Mouse (Mus musculus) C2C12 (cell line): ENCODE measurements around the gene 4833439L19Rik. TPM values are rescaled to one million over a fixed set of nuclear protein-coding genes. Genes with fewer than 3 reads are reported as not detected.

Source experiments
- H3K27me3 ChIP-seq: one replicate; pipeline ENCODE4 v1.6.1; 2011; ENCODE audit not compliant: control insufficient read depth, insufficient read depth, insufficient read length
- H3K36me3 ChIP-seq: one replicate; pipeline ENCODE4 v1.6.1; 2011; ENCODE audit not compliant: control insufficient read depth, insufficient read depth
- H3K4me3 ChIP-seq: one replicate; pipeline ENCODE4 v1.5.1; 2011; ENCODE audit warnings: mild to moderate bottlenecking, control low read depth; ENCODE audit not compliant: poor library complexity, insufficient read depth, severe bottlenecking
- H3K79me2 ChIP-seq: one replicate; pipeline ENCODE4 v1.6.1; 2011; ENCODE audit not compliant: control insufficient read depth, insufficient read depth
- H3K79me3 ChIP-seq: one replicate; pipeline ENCODE4 v1.6.1; 2011; ENCODE audit warnings: low read depth, control low read depth
- H3ac ChIP-seq: one replicate; pipeline ENCODE3; 2011; ENCODE audit warnings: low read depth; ENCODE audit not compliant: control insufficient read depth, insufficient read length
- CEBPB ChIP-seq: IDR thresholded peaks from one replicate; pipeline ENCODE4 v1.6.1; 2011; ENCODE audit warnings: low read depth, mild to moderate bottlenecking, control low read depth, moderate library complexity
- CTCF ChIP-seq: IDR thresholded peaks from one replicate; pipeline ENCODE4 v1.5.1; 2011; ENCODE audit not compliant: control insufficient read depth, insufficient read depth, insufficient read length
- FOSL1 ChIP-seq: IDR thresholded peaks from one replicate; pipeline ENCODE4 v1.8.0; 2011; ENCODE audit warnings: mild to moderate bottlenecking, low read length; ENCODE audit not compliant: poor library complexity, insufficient read depth, severe bottlenecking
- MAX ChIP-seq: IDR thresholded peaks from one replicate; pipeline ENCODE4 v1.6.1; 2011; ENCODE audit warnings: mild to moderate bottlenecking, control low read depth
- MYOD1 ChIP-seq: IDR thresholded peaks from one replicate; pipeline ENCODE4 v1.6.1; 2011; ENCODE audit warnings: low read depth; ENCODE audit not compliant: control insufficient read depth, insufficient read length
- MYOG ChIP-seq: IDR thresholded peaks from one replicate; pipeline ENCODE4 v1.6.1; 2011; ENCODE audit not compliant: control insufficient read depth, insufficient read length; ENCODE audit errors: extremely low read depth
- USF1 ChIP-seq: IDR thresholded peaks from one replicate; pipeline ENCODE4 v1.6.1; 2011; ENCODE audit warnings: low read depth, mild to moderate bottlenecking, control low read depth, moderate library complexity
- polyA plus RNA-seq: library from polyadenylated mRNA; unstranded; fragments of >200 nt; fragmentation: generic; extraction: Trizol; gene quantifications from one replicate; pipeline ENCODE4 v1.2.1, GENCODE M21; 2012; ENCODE audit warnings: missing spikeins

The 4833439L19Rik gene
- polyA plus RNA-seq, 1 experiment: 62.8 TPM

GRCm38 (mm10) chr13:54569282-54569681, 4.0 kb upstream of the 4833439L19Rik start:
- H3K36me3 ChIP-seq: no peaks in the 10 kb centered on the region
- no peaks in the 10 kb centered on the region for H3K27me3 ChIP-seq
- H3ac ChIP-seq: no peak overlapping the region
- H3K79me2 ChIP-seq: peaks cover 8% of the 10 kb centered on the region
- H3K4me3 ChIP-seq: no peak overlapping the region
- peaks cover 9% of the 10 kb centered on the region for H3K79me3 ChIP-seq
- TF ChIP-seq CEBPB (no peak), MYOG (no peak), MYOD1 (no peak), USF1 (no peak)

GRCm38 (mm10) chr13:54568380-54568779, 3.1 kb upstream of the 4833439L19Rik start:
- TF ChIP-seq MYOD1 (no peak), USF1 (no peak), MYOG (no peak), MAX (no peak), CTCF (no peak), CEBPB (no peak), FOSL1 (no peak)
- H3ac ChIP-seq: no peak overlapping the region
- H3K27me3 ChIP-seq: no peaks in the 10 kb centered on the region
- peaks cover 17% of the 10 kb centered on the region for H3K79me2 ChIP-seq
- no peaks in the 10 kb centered on the region for H3K36me3 ChIP-seq
- H3K79me3 ChIP-seq: peaks cover 17% of the 10 kb centered on the region
- no peak overlapping the region for H3K4me3 ChIP-seq

- TF ChIP-seq CTCF: peak; percentile 29
- TF ChIP-seq MAX: no peak
- no peaks in the 10 kb centered on the region for H3K27me3 ChIP-seq
- peak overlapping the region; percentile 96 for H3K4me3 ChIP-seq
- H3ac ChIP-seq: no peak overlapping the region
- H3K36me3 ChIP-seq: no peaks in the 10 kb centered on the region
- H3K79me2 ChIP-seq: peaks cover 38% of the 10 kb centered on the region
- H3K79me3 ChIP-seq: peaks cover 26% of the 10 kb centered on the region
Measured at GRCm38 (mm10) chr13:54565594-54566345, 535 bp upstream of the 4833439L19Rik start.

GRCm38 (mm10) chr13:54564232-54565200, 719 bp downstream of the 4833439L19Rik start:
- peak overlapping the region; percentile 96 for H3K4me3 ChIP-seq
- H3K27me3 ChIP-seq: no peaks in the 10 kb centered on the region
- TF ChIP-seq MAX (no peak), CTCF (no peak), MYOD1 (no peak), USF1 (no peak), CEBPB (no peak), MYOG (no peak), FOSL1 (no peak)
- peaks cover 26% of the 10 kb centered on the region for H3K79me3 ChIP-seq
- H3K79me2 ChIP-seq: peaks cover 38% of the 10 kb centered on the region
- H3K36me3 ChIP-seq: peaks cover 9% of the 10 kb centered on the region
- H3ac ChIP-seq: peak overlapping the region; percentile 92

GRCm38 (mm10) chr13:54562562-54562961, 2.7 kb downstream of the 4833439L19Rik start:
- Histone ChIP-seq H3K79me2 (peaks cover 38% of the 10 kb centered on the region), H3K4me3 (no peak overlapping the region), H3ac (no peak overlapping the region), H3K36me3 (peaks cover 29% of the 10 kb centered on the region), H3K79me3 (peaks cover 26% of the 10 kb centered on the region), H3K27me3 (no peaks in the 10 kb centered on the region)
- TF ChIP-seq CTCF (no peak), MYOG (no peak), FOSL1 (no peak), USF1 (no peak), MAX (no peak), CEBPB (no peak), MYOD1 (peak; percentile 33)
